Mouse (Mus musculus) thymus, postnatal 0 days (tissue): ENCODE data around the gene Gclc. TPM values are rescaled to one million over a fixed set of nuclear protein-coding genes. Genes with fewer than 3 reads are reported as not detected.
A peak's percentile ranks its signal among the peaks of the same experiment; 100 is the strongest.

Experiments
- DNase-seq: peaks from one replicate; pipeline ENCODE4 v3.0.0-alpha.2; 2015; ENCODE audit warnings: low spot score
- polyA plus RNA-seq: library from polyadenylated mRNA; unstranded; fragments of >200 nt; fragmentation: Nextera tagmentation; extraction: Ambion mirVana; gene quantifications from 2 replicates; pipeline ENCODE4 v1.2.1, GENCODE M21; 2015

Gclc gene
- 16.4 and 18.5 TPM in 2 replicates for polyA plus RNA-seq

- peak; percentile 90 for DNase-seq
These were observed at the start of gene Gclc for GRCm38 (mm10) chr9:77753853-77754727. TSS of gene Gclc (plus strand) at chr9:77754535.

GRCm38 (mm10) chr9:77706515-77706914 lies 47.8 kb upstream of the Gclc start:
- DNase-seq: no peak

- no peak for DNase-seq
These were observed 46.7 kb upstream of the Gclc start for GRCm38 (mm10) chr9:77707433-77708139.

GRCm38 (mm10) chr9:77708950-77709349 lies 45.4 kb upstream of the Gclc start:
- DNase-seq: no peak

GRCm38 (mm10) chr9:77711021-77711569 lies 43.2 kb upstream of the Gclc start:
- DNase-seq: peak; percentile 2

- no peak for DNase-seq
These were observed 41.5 kb upstream of the Gclc start for GRCm38 (mm10) chr9:77712816-77713215.

- no peak for DNase-seq
These were observed 41.0 kb upstream of the Gclc start for GRCm38 (mm10) chr9:77713301-77713700.

GRCm38 (mm10) chr9:77715262-77715661 lies 39.1 kb upstream of the Gclc start:
- DNase-seq: no peak

GRCm38 (mm10) chr9:77716009-77716408 lies 38.3 kb upstream of the Gclc start:
- DNase-seq: no peak

- DNase-seq: no peak
These were observed 36.4 kb upstream of the Gclc start for GRCm38 (mm10) chr9:77717831-77718435.

- no peak for DNase-seq
These were observed 35.4 kb upstream of the Gclc start for GRCm38 (mm10) chr9:77718816-77719411.

- no peak for DNase-seq
These were observed 34.7 kb upstream of the Gclc start for GRCm38 (mm10) chr9:77719675-77720074.

GRCm38 (mm10) chr9:77722381-77722780 lies 32.0 kb upstream of the Gclc start:
- no peak for DNase-seq

GRCm38 (mm10) chr9:77724216-77724615 lies 30.1 kb upstream of the Gclc start:
- no peak for DNase-seq

GRCm38 (mm10) chr9:77725448-77725847 lies 28.9 kb upstream of the Gclc start:
- no peak for DNase-seq

GRCm38 (mm10) chr9:77726018-77726684 lies 28.2 kb upstream of the Gclc start:
- DNase-seq: no peak

- DNase-seq: no peak
These were observed 27.3 kb upstream of the Gclc start for GRCm38 (mm10) chr9:77727012-77727411.

GRCm38 (mm10) chr9:77732067-77732466 lies 22.3 kb upstream of the Gclc start:
- no peak for DNase-seq

- no peak for DNase-seq
These were observed 16.9 kb upstream of the Gclc start for GRCm38 (mm10) chr9:77737298-77738041.

- DNase-seq: no peak
These were observed 12.9 kb upstream of the Gclc start for GRCm38 (mm10) chr9:77741452-77741851.
